Mouse (Mus musculus) cerebellum, adult 2 months (tissue): Measurements from ENCODE around the gene Prkaa2.

ENCODE experiments used
- CTCF ChIP-seq: fragments of 200-500 bp; IDR thresholded peaks from 2 replicates; pipeline ENCODE4 v1.5.1; 2011; ENCODE audit warnings: low read depth, mild to moderate bottlenecking, control low read depth, low read length, moderate library complexity, borderline replicate concordance; ENCODE audit not compliant: insufficient read depth
- POLR2A ChIP-seq: fragments of 200-500 bp; IDR thresholded peaks from 2 replicates; pipeline ENCODE4 v1.6.1; 2011; ENCODE audit warnings: low read length, control low read depth, borderline replicate concordance; ENCODE audit not compliant: insufficient read depth

DNA sequence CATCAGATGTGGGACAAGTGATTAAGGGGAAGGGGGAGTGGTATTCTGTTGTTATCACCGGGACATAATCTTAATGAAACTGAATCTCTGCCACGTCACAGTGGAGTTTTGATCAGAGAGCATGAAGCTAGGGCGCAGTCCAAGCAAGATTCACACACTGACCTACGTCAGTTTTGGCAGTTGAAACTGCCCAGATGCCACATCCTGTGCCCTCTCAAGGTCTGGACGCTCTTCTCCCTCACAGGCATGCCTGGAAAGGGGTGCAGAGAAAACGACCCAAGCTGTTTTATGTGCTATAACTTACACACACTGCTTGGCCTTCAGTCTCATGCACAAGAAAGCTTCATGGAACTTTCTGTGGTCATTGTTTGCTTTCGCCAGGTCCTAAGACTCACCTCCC is 122.1 kb downstream of the Prkaa2 start:
- no peak for TF ChIP-seq POLR2A
- no peak for TF ChIP-seq CTCF
